Mouse (Mus musculus) liver, embryonic 13.5 days (tissue): Measurements from ENCODE around the gene Baz2b. TPM values are rescaled to one million over a fixed set of nuclear protein-coding genes. Genes with fewer than 3 reads are reported as not detected.
A peak's percentile ranks its signal among the peaks of the same experiment; 100 is the strongest.

Source experiments
- ATAC-seq: fragments of 200-750 bp; cut with Nextera tagmentation; 2 replicates; pipeline ENCODE4 v1.8.0; 2017; ENCODE audit warnings: low read depth, mild to moderate bottlenecking, moderate number of reproducible peaks, moderate library complexity
- DNase-seq: peaks from one replicate; pipeline ENCODE4 v3.0.0; 2022
- H3K27ac ChIP-seq: fragments of 300-500 bp; sonication (generic); 2 replicates; pipeline ENCODE4 v1.5.1; 2015; ENCODE audit warnings: moderate library complexity, mild to moderate bottlenecking, inconsistent platforms
- H3K27me3 ChIP-seq: fragments of 300-500 bp; sonication (generic); 2 replicates; pipeline ENCODE4 v1.6.1; 2015; ENCODE audit warnings: mild to moderate bottlenecking, inconsistent platforms
- H3K36me3 ChIP-seq: fragments of 300-500 bp; sonication (generic); 2 replicates; pipeline ENCODE4 v1.6.1; 2015; ENCODE audit warnings: mild to moderate bottlenecking, inconsistent platforms
- H3K4me1 ChIP-seq: fragments of 300-500 bp; sonication (generic); replicated peaks from 2 replicates; pipeline ENCODE4 v1.6.1; 2015; ENCODE audit warnings: inconsistent platforms
- H3K4me2 ChIP-seq: fragments of 300-500 bp; sonication (generic); 2 replicates; pipeline ENCODE4 v1.6.1; 2015; ENCODE audit warnings: inconsistent platforms, mild to moderate bottlenecking, moderate library complexity
- H3K4me3 ChIP-seq: fragments of 300-500 bp; sonication (generic); replicated peaks from 2 replicates; pipeline ENCODE4 v1.5.1; 2015; ENCODE audit warnings: mild to moderate bottlenecking, inconsistent platforms
- H3K9ac ChIP-seq: fragments of 300-500 bp; sonication (generic); 2 replicates; pipeline ENCODE4 v1.6.1; 2015; ENCODE audit warnings: mild to moderate bottlenecking, inconsistent platforms
- H3K9me3 ChIP-seq: fragments of 300-500 bp; sonication (generic); replicated peaks from 2 replicates; pipeline ENCODE4 v1.6.1; 2016; ENCODE audit warnings: inconsistent platforms
- WGBS: fragments of 180-500 bp; shearing (Covaris S2); methylation state at CpG from one replicate; pipeline ENCODE4 v1.1.7; 2015; ENCODE audit not compliant: insufficient replicate concordance; 5-methylcytosine and 5-hydroxymethylcytosine counted together
- polyA plus RNA-seq: library from polyadenylated mRNA; unstranded; fragments of >200 nt; fragmentation: Nextera tagmentation; extraction: Ambion mirVana; gene quantifications from 2 replicates; pipeline ENCODE4 v1.2.1, GENCODE M21; 2015

The Baz2b gene
- polyA plus RNA-seq, 1 experiment from 2014 or later = 14.4 TPM

DNA sequence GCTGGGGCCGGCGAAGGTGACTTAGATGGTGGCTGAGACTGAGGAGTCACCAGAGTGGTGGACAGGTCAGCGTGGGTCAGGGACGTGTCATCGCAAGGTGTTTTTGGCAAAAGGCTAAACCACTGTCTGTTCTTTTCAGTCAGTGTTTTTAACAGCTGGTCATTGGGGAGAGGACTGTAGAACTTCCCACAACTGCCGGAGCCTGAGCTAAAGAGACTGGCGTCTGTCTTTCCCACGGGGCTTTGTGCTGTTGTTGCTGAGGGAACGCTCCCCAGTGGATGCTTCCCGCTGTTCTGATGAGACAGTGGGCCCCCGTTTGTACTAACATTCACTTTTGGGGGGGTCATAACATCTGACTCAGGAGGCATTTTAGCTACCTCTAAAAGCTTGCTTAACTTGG lies 296.0 kb downstream of the Baz2b start:
- Histone ChIP-seq H3K4me2 (no peak overlapping the region), H3K27ac (no peak overlapping the region), H3K27me3 (no peaks in the 10 kb centered on the region), H3K9me3 (no peaks in the 10 kb centered on the region), H3K9ac (no peak overlapping the region), H3K4me3 (no peak overlapping the region), H3K4me1 (no peaks in the 10 kb centered on the region), H3K36me3 (peaks cover 38% of the 10 kb centered on the region)
- no peak for DNase-seq
- ATAC-seq = no peak
- WGBS = 88% methylated on average over 11 of the region's 11 CpGs

DNA sequence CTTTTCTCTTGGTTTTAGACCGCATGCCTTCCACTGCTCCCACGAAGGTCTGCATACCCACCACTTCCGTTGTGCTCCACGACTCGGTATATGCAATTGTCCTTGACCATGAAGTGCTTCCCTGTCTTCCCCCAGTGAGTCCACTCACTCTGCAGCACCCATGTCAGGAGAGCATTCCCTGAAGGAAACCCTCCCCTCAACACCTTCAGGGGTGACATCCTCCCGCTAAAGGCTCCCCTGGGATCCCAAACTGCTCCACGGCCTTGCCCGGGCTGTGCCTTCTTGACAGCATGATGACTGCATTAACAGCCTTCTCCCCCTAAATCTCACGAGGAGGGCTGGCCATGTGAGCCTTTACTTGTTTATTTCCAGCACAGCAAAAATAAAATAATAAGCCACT lies 301.6 kb downstream of the Baz2b start:
- Histone ChIP-seq H3K9ac (no peak overlapping the region), H3K4me3 (no peak overlapping the region), H3K4me2 (no peak overlapping the region), H3K9me3 (no peaks in the 10 kb centered on the region), H3K4me1 (no peaks in the 10 kb centered on the region), H3K27me3 (no peaks in the 10 kb centered on the region), H3K27ac (no peak overlapping the region), H3K36me3 (peaks cover 42% of the 10 kb centered on the region)
- DNase-seq (no peak), ATAC-seq (no peak)
- WGBS = 87% methylated on average over 9 of the region's 9 CpGs

- no peak overlapping the region for H3K9ac ChIP-seq
- H3K4me1 ChIP-seq = no peaks in the 10 kb centered on the region
- ATAC-seq = no peak
- WGBS = 77% methylated on average over 7 of the region's 7 CpGs
- H3K36me3 ChIP-seq = peaks cover 35% of the 10 kb centered on the region
- no peaks in the 10 kb centered on the region for H3K27me3 ChIP-seq
- no peak for DNase-seq
- no peak overlapping the region for H3K27ac ChIP-seq
- H3K4me3 ChIP-seq = no peak overlapping the region
- H3K9me3 ChIP-seq = no peaks in the 10 kb centered on the region
- H3K4me2 ChIP-seq = no peak overlapping the region
These were observed 305.6 kb downstream of the Baz2b start for GRCm38 (mm10) chr2:59904007-59904406.

GRCm38 (mm10) chr2:59898666-59899065 lies 311.0 kb downstream of the Baz2b start:
- Histone ChIP-seq H3K4me1 (peaks cover 9% of the 10 kb centered on the region), H3K36me3 (peaks cover 22% of the 10 kb centered on the region), H3K9ac (no peak overlapping the region), H3K4me3 (no peak overlapping the region), H3K27ac (no peak overlapping the region), H3K9me3 (no peaks in the 10 kb centered on the region), H3K4me2 (no peak overlapping the region), H3K27me3 (no peaks in the 10 kb centered on the region)
- ATAC-seq (no peak), DNase-seq (no peak)
- 68% methylated on average over 4 of the region's 4 CpGs for WGBS

GRCm38 (mm10) chr2:59898105-59898504 lies 311.5 kb downstream of the Baz2b start:
- Histone ChIP-seq H3K27me3 (no peaks in the 10 kb centered on the region), H3K27ac (no peak overlapping the region), H3K4me1 (peaks cover 9% of the 10 kb centered on the region), H3K9ac (no peak overlapping the region), H3K9me3 (no peaks in the 10 kb centered on the region), H3K36me3 (peaks cover 19% of the 10 kb centered on the region), H3K4me2 (no peak overlapping the region), H3K4me3 (no peak overlapping the region)
- no peak for DNase-seq
- no peak for ATAC-seq
- WGBS = 70% methylated on average over 6 of the region's 7 CpGs

- WGBS = 75% methylated on average over 8 of the region's 8 CpGs
- no peak for DNase-seq
- Histone ChIP-seq H3K27ac (no peak overlapping the region), H3K4me2 (no peak overlapping the region), H3K27me3 (no peaks in the 10 kb centered on the region), H3K9me3 (no peaks in the 10 kb centered on the region), H3K9ac (no peak overlapping the region), H3K4me1 (peaks cover 9% of the 10 kb centered on the region), H3K36me3 (peaks cover 16% of the 10 kb centered on the region), H3K4me3 (no peak overlapping the region)
- no peak for ATAC-seq
These were observed 312.8 kb downstream of the Baz2b start for GRCm38 (mm10) chr2:59896837-59897236.

- DNase-seq (no peak), ATAC-seq (no peak)
- Histone ChIP-seq H3K9me3 (no peaks in the 10 kb centered on the region), H3K9ac (no peak overlapping the region), H3K27ac (no peak overlapping the region), H3K27me3 (no peaks in the 10 kb centered on the region), H3K4me3 (no peak overlapping the region), H3K4me1 (peaks cover 9% of the 10 kb centered on the region), H3K4me2 (no peak overlapping the region), H3K36me3 (peaks cover 13% of the 10 kb centered on the region)
- 69% methylated on average over 7 of the region's 7 CpGs for WGBS
These were observed 313.2 kb downstream of the Baz2b start for GRCm38 (mm10) chr2:59896400-59896799.

- Histone ChIP-seq H3K4me1 (no peaks in the 10 kb centered on the region), H3K4me3 (no peak overlapping the region), H3K27me3 (no peaks in the 10 kb centered on the region), H3K36me3 (no peaks in the 10 kb centered on the region), H3K4me2 (no peak overlapping the region), H3K9ac (no peak overlapping the region), H3K9me3 (no peaks in the 10 kb centered on the region), H3K27ac (no peak overlapping the region)
- WGBS = 69% methylated on average over 6 of the region's 6 CpGs
- ATAC-seq (no peak), DNase-seq (no peak)
These were observed 319.9 kb downstream of the Baz2b start for GRCm38 (mm10) chr2:59889699-59890098.

DNA sequence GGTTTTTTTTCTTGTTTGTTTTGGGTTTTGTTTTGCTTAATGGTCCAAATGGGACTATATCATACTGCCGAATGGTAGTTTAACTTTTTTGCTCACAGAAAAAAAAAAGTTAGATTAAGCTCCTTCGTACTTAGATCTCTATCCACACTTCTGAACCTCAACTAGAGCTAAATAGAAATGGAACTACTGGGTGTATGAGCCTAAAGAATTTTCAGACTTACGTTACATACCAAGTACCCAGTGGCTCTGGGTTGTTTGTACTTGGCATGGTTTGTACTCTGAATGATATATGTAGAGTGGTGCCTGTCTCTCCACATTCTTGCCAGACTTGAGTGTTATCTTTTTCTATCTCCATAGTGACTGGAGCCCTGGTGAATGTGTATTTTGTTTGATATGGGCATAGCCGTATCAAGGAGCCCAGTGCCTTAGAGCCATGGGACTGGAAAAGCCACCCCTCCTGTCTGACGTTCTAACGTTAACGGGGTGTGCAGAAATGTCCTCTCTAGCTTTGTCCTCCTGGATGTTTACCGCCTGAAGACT lies 326.8 kb downstream of the Baz2b start:
- Histone ChIP-seq H3K9ac (peak overlapping the region; percentile 80; the same call in 1 of the 2 replicates), H3K36me3 (no peaks in the 10 kb centered on the region), H3K4me1 (peaks cover 30% of the 10 kb centered on the region), H3K4me2 (peak overlapping the region; percentile 88), H3K9me3 (no peaks in the 10 kb centered on the region), H3K4me3 (peak overlapping the region; percentile 77), H3K27ac (peak overlapping the region; percentile 69), H3K27me3 (no peaks in the 10 kb centered on the region)
- DNase-seq (peak; percentile 40), ATAC-seq (peak; percentile 65)
- WGBS = 34% methylated on average over 8 of the region's 8 CpGs

GRCm38 (mm10) chr2:59881831-59882741 lies 327.6 kb downstream of the Baz2b start, which contains the start of gene Wdsub1:
Wdsub1 (minus strand) TSS chr2:59882591.
- WGBS = 2% methylated on average over 56 of the region's 57 CpGs
- peak within 1 kb of the TSS; percentile 88 for H3K4me2 ChIP-seq
- H3K9ac ChIP-seq = peak within 1 kb of the TSS; percentile 80
- H3K36me3 ChIP-seq = no peaks in the 10 kb centered on the region
- H3K9me3 ChIP-seq = no peaks in the 10 kb centered on the region
- ATAC-seq (peak; percentile 95), DNase-seq (peak; percentile 93)
- H3K27ac ChIP-seq = peak within 1 kb of the TSS; percentile 74
- peak within 1 kb of the TSS; percentile 77 for H3K4me3 ChIP-seq
- H3K27me3 ChIP-seq = no peaks in the 10 kb centered on the region
- H3K4me1 ChIP-seq = peaks cover 30% of the 10 kb centered on the region

DNA sequence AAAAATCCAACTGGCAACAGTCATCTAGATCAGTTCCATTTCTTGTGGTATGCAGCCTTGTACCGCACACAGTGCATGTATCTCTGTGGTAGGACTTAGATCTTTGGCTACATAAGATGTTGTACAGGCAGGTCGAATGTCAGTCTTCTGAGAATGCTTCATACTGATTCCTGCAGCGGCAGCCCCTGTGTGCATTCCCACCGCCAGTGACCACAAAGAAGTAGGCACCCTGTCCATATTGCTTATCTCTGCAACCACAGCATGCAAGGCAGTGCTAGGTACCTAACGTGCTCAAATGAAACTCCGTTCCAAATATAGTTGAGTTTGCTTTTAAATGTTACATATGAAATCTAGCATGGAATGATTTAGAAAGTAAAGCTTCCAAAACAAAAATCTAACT lies 328.2 kb downstream of the Baz2b start:
- peak overlapping the region; percentile 88 for H3K4me2 ChIP-seq
- no peaks in the 10 kb centered on the region for H3K9me3 ChIP-seq
- H3K27ac ChIP-seq = peak overlapping the region; percentile 74
- WGBS = 12% methylated on average over 6 of the region's 6 CpGs
- DNase-seq = peak; percentile 20
- ATAC-seq = no peak
- H3K36me3 ChIP-seq = no peaks in the 10 kb centered on the region
- peak overlapping the region; percentile 80 for H3K9ac ChIP-seq
- H3K27me3 ChIP-seq = no peaks in the 10 kb centered on the region
- peaks cover 30% of the 10 kb centered on the region for H3K4me1 ChIP-seq
- peak overlapping the region; percentile 77 for H3K4me3 ChIP-seq
